Mouse (Mus musculus) limb, embryonic 14.5 days (tissue): ENCODE results near the gene Pank4. TPM values are rescaled to one million over a fixed set of nuclear protein-coding genes. Genes with fewer than 3 reads are reported as not detected.
A peak's percentile ranks its signal among the peaks of the same experiment; 100 is the strongest.

Experiments
- ATAC-seq: fragments of 200-750 bp; cut with Nextera tagmentation; 2 replicates; pipeline ENCODE4 v1.8.0; 2017; ENCODE audit warnings: low read depth, moderate number of reproducible peaks, moderate TSS enrichment; ENCODE audit not compliant: low FRiP score
- DNase-seq: peaks from one replicate; pipeline ENCODE4 v3.0.0-alpha.2; 2015; ENCODE audit warnings: low spot score
- H3K27ac ChIP-seq: fragments of 300-500 bp; sonication (generic); replicated peaks from 2 replicates; pipeline ENCODE4 v1.5.1; 2014; ENCODE audit warnings: low read depth, mild to moderate bottlenecking, low read length, moderate library complexity, mixed read lengths
- H3K27me3 ChIP-seq: fragments of 300-500 bp; sonication (generic); 2 replicates; pipeline ENCODE4 v1.6.1; 2014; ENCODE audit warnings: low read length, mixed read lengths; ENCODE audit not compliant: control insufficient read depth, insufficient read depth
- H3K36me3 ChIP-seq: fragments of 300-500 bp; sonication (generic); 2 replicates; pipeline ENCODE4 v1.6.1; 2014; ENCODE audit warnings: mild to moderate bottlenecking, low read length, moderate library complexity, mixed read lengths; ENCODE audit not compliant: control insufficient read depth, insufficient read depth
- H3K4me1 ChIP-seq: fragments of 300-500 bp; sonication (generic); 2 replicates; pipeline ENCODE4 v1.6.1; 2014; ENCODE audit warnings: antibody characterized with exemption, low read length, mixed read lengths; ENCODE audit not compliant: control insufficient read depth, insufficient read depth
- H3K4me2 ChIP-seq: fragments of 300-500 bp; sonication (generic); replicated peaks from 2 replicates; pipeline ENCODE4 v1.6.1; 2014; ENCODE audit warnings: low read depth, mild to moderate bottlenecking, low read length, moderate library complexity; ENCODE audit not compliant: severe bottlenecking
- H3K4me3 ChIP-seq: fragments of 300-500 bp; sonication (generic); replicated peaks from 2 replicates; pipeline ENCODE4 v1.5.1; 2014; ENCODE audit warnings: low read length
- H3K9ac ChIP-seq: fragments of 300-500 bp; sonication (generic); 2 replicates; pipeline ENCODE4 v1.6.1; 2014; ENCODE audit warnings: mild to moderate bottlenecking, low read depth, low read length, moderate library complexity; ENCODE audit not compliant: severe bottlenecking
- H3K9me3 ChIP-seq: fragments of 300-500 bp; sonication (generic); 2 replicates; pipeline ENCODE4 v1.6.1; 2016; ENCODE audit warnings: low read length; ENCODE audit not compliant: control insufficient read depth
- POLR2A ChIP-seq: fragments of 200-500 bp; IDR thresholded peaks from 2 replicates; pipeline ENCODE4 v1.8.0; 2012; ENCODE audit warnings: inconsistent platforms, mild to moderate bottlenecking, moderate library complexity, borderline replicate concordance; ENCODE audit not compliant: insufficient read depth, insufficient read length; ENCODE audit errors: extremely low read depth
- WGBS: fragments of 180-500 bp; shearing (Covaris S2); extraction: QIAGEN DNeasy Blood & Tissue Kit; methylation state at CpG from one replicate; pipeline ENCODE4 v1.1.7; 2014; 5-methylcytosine and 5-hydroxymethylcytosine counted together
- polyA plus RNA-seq, 2 experiments: library from polyadenylated mRNA; depleted of rRNA in 1 of 2; stranded (reverse) in 1 of 2; unstranded in 1 of 2; fragments of >200 nt; fragmentation: Nextera tagmentation in 1 of 2; extraction: Ambion mirVana in 1 of 2; gene quantifications; 2 replicates each; pipeline versions ENCODE4 v1.2.1 to v1.2.3; 2012 to 2014

Gene Pank4
- polyA plus RNA-seq, 2 experiments: 36.9 to 76.3 TPM

DNA sequence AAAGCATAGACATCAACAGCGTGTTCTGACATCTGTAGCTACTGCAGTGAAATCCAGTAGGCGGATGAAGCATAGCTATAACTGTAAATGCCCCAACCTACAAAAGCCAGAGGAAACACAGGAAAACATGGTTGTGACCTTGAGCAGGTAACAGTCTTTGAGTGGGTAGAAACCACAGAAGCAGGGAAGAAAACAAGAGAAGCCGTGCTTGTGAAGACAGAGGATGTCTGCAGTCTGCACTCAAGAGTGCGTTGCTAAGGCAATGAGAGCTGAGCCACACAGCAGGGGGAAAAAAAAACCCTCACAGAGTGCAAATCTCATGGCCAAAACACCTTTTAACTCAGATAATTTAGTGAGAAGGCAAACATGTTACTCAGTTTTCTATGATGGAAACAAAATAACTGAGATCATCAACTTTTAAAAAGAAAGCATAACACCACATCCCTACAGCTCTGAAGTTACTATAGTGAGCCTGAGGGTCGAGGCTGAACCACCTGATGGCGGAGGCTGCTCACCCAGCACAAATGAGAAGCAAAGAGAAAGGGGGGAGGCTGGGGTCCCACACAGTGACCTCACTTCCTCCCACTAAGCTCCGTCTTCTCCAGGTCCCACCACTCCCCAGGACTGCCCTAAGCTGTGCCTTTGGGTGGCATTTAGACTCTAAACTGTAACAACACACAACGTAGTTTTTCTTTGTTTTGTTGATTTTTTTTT lies 27.2 kb upstream of the Pank4 start:
- Histone ChIP-seq H3K4me1 (no peaks in the 10 kb centered on the region), H3K36me3 (no peaks in the 10 kb centered on the region), H3K27ac (no peak overlapping the region), H3K9me3 (no peaks in the 10 kb centered on the region), H3K9ac (no peak overlapping the region), H3K27me3 (no peaks in the 10 kb centered on the region), H3K4me2 (no peak overlapping the region), H3K4me3 (no peak overlapping the region)
- ATAC-seq: no peak
- 62% methylated on average over 8 of the region's 8 CpGs for WGBS
- no peak for TF ChIP-seq POLR2A
- no peak for DNase-seq

- H3K27me3 ChIP-seq: no peaks in the 10 kb centered on the region
- H3K36me3 ChIP-seq: no peaks in the 10 kb centered on the region
- DNase-seq: no peak
- no peaks in the 10 kb centered on the region for H3K4me1 ChIP-seq
- H3K4me2 ChIP-seq: no peak overlapping the region
- H3K4me3 ChIP-seq: no peak overlapping the region
- H3K27ac ChIP-seq: no peak overlapping the region
- ATAC-seq: no peak
- WGBS: 65% methylated on average over 1 of the region's 1 CpGs
- no peaks in the 10 kb centered on the region for H3K9me3 ChIP-seq
- TF ChIP-seq POLR2A: no peak
- H3K9ac ChIP-seq: no peak overlapping the region
Measured at GRCm38 (mm10) chr4:154937746-154938145, 26.2 kb upstream of the Pank4 start.

DNA sequence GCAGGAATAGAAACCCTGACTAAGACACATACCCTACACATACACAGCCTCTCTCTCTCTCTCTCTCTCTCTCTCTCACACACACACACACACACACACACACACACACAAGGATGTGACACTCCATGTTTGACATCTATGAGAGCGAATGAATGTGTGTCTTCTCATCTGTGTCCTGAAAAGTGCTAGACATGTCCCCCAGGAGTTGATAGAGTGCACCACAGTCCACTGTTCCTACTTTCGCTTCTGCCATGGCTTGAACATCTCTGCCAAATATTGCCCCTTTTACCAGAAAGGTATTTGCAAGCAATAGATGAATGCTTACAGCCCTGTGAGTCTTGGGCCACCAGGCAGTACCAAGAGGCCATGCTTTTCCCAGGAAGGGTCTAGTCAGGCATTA lies 23.8 kb upstream of the Pank4 start:
- no peak for TF ChIP-seq POLR2A
- ATAC-seq: no peak
- 87% methylated on average over 2 of the region's 2 CpGs for WGBS
- no peaks in the 10 kb centered on the region for H3K4me1 ChIP-seq
- H3K9me3 ChIP-seq: no peaks in the 10 kb centered on the region
- no peak for DNase-seq
- no peaks in the 10 kb centered on the region for H3K27me3 ChIP-seq
- no peak overlapping the region for H3K4me3 ChIP-seq
- no peak overlapping the region for H3K27ac ChIP-seq
- H3K9ac ChIP-seq: no peak overlapping the region
- H3K36me3 ChIP-seq: no peaks in the 10 kb centered on the region
- no peak overlapping the region for H3K4me2 ChIP-seq

GRCm38 (mm10) chr4:154941831-154942230 lies 22.1 kb upstream of the Pank4 start:
- Histone ChIP-seq H3K9me3 (no peaks in the 10 kb centered on the region), H3K4me3 (no peak overlapping the region), H3K27me3 (no peaks in the 10 kb centered on the region), H3K36me3 (no peaks in the 10 kb centered on the region), H3K9ac (no peak overlapping the region), H3K4me2 (no peak overlapping the region), H3K4me1 (peaks cover 5% of the 10 kb centered on the region), H3K27ac (no peak overlapping the region)
- no peak for TF ChIP-seq POLR2A
- peak; percentile 2 for DNase-seq
- WGBS: 83% methylated on average over 5 of the region's 5 CpGs
- ATAC-seq: no peak

DNA sequence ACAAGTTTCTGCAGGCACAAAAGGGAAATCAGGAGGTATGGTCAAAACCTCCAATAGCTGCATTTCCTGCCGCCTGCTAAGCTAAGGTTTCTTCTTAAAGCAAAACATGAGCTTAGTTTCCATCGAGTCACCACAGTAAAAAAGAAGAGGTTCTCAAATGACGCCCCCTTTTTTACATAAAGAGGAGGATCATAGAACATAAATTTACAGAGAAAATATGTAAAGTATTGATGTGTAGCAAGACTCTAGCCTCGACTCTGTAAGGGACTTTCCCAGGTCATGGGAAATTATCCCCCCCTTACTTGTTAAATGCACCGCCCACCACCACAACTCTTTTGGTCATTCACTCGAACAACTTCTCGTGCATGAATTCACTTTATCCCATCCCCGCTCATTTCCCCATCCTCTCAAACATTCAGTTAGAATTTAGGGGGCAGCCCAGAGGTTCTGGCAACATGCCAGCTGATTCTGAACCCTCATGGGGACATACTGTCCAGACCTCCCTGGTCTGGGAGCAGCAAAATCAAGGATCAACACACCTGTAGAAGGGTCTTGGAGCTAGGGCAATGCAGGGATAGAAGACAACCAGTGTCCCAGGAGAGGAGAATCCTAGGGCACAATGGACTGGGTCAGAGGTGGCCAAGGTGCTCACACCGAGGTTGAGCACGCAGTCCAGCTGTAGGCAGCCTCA lies 21.1 kb upstream of the Pank4 start:
- ATAC-seq (no peak), DNase-seq (peak; percentile 2)
- no peak overlapping the region for H3K9ac ChIP-seq
- no peaks in the 10 kb centered on the region for H3K27me3 ChIP-seq
- TF ChIP-seq POLR2A: no peak
- no peak overlapping the region for H3K4me2 ChIP-seq
- peaks cover 5% of the 10 kb centered on the region for H3K4me1 ChIP-seq
- H3K9me3 ChIP-seq: no peaks in the 10 kb centered on the region
- no peak overlapping the region for H3K4me3 ChIP-seq
- H3K36me3 ChIP-seq: no peaks in the 10 kb centered on the region
- H3K27ac ChIP-seq: no peak overlapping the region
- WGBS: 79% methylated on average over 10 of the region's 10 CpGs
